Mouse (Mus musculus) megakaryocyte, embryonic 14.5 days (primary cell): Measurements from ENCODE around the gene Iqca.

Experiments used
- FLI1 ChIP-seq: IDR thresholded peaks from 2 replicates; pipeline ENCODE4 v1.6.1; 2012; ENCODE audit warnings: low read length, inconsistent platforms, mixed read lengths
- GATA1 ChIP-seq: IDR thresholded peaks from 3 replicates; pipeline ENCODE4 v1.6.1; 2012; ENCODE audit warnings: mixed read lengths, low read length, inconsistent platforms, borderline replicate concordance

DNA sequence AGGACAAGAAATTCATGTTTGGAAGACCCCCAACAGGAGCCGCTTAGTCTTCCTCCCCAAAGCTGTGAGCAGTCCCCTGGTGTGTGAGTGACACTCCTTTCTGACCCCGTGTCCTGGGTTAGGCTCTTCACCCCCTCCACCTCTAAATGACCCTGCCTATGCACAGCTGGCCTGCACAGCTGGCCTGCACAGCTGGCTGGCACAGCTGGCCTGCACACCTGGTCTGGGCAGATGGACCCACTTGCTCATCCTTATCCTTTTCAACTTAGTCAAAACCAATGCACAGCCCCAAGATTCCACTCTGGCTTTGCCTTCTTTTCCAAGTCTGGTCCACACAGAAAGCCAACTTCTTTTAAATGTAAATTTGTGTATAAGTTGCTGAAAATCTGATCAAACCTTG is 154.5 kb downstream of the Iqca start:
- TF ChIP-seq GATA1 (no peak), FLI1 (no peak)
